Mouse (Mus musculus): ENCODE results near the gene Cers6. TPM values are rescaled to one million over a fixed set of nuclear protein-coding genes. Genes with fewer than 3 reads are reported as not detected.

The Cers6 gene
- total RNA-seq, 2 experiments from 2014 or later: 39.2 to 88.6 TPM

DNA sequence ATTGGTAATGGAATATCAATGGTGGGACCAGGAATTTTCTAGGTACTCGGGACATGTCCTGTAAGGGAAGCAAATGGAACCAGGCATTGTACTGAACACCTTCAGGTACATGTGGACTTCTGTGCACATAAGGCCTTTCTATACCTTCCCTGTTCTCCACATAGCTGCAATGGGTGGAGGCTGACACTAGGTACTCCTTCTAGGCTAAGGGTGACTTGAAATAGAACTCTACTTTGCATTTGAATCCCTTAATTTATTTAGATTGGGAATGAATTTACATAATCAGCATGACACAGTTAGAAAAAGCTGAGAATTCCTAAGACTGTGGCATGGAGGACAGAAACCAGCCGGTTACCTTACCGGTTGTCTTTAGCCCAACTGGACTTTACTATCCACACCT lies 186.6 kb downstream of the Cers6 start:
- ATAC-seq (replicated peaks; ENCODE audit: poor library complexity, severe bottlenecking): no peak

DNA sequence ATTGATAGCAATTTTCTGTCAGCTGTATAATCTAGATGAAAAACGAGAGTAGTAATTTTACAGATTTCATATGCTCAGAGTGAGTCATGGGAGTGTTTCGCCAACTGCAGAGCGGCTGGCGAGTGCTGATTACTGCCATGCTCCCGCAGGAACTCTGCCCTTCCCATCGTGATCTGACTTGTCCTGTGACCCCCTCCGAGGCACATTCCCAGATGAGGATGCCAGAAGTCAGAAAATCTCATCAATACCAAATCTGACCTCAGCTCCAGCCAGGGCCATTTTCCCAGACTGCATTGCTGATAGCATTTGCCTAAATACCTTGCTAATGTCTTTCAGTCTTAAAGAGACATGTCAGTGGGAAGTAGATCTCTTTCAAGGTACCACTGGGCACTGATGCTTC lies 187.9 kb downstream of the Cers6 start:
- no peak for ATAC-seq (replicated peaks; ENCODE audit: poor library complexity, severe bottlenecking)

DNA sequence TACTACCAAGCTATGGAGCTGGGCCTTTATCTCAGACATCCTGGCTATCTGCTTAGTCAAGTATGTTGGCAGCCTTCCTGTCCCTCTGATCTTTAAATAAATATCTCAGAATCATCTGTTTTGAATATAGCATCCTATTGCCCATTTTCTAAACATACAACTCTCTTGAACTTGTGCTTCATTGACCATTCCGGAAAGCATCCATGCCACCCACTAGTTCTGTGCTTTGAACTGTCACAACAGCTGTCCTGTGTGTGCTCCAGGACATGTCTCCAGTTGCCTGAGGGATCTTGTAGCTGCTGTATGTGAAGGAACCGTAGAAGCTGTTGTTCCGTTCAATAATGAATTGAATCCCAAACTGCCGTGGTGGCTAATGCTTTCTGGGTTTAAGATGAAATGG lies 188.9 kb downstream of the Cers6 start:
- ATAC-seq (replicated peaks; ENCODE audit: poor library complexity, severe bottlenecking): no peak

DNA sequence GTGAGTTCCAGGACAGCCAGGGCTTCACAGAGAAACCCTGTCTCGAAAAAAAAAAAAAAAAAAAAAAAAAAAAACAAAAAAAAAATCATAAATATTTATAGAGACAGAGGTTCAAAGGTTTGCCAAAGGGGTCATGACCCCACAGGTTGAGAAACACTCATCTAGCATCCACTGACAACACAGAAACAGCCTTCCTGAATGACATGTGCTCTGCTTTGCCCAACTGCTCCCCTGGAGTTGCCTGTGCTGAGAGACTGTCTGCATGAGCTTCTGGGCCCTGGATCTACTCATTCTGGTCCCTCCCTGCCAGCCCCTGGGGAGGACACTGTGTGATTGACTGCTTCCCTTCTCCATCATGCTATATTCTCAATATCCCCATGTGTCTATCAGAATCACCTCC lies 190.4 kb downstream of the Cers6 start:
- no peak for ATAC-seq (replicated peaks; ENCODE audit: poor library complexity, severe bottlenecking)

DNA sequence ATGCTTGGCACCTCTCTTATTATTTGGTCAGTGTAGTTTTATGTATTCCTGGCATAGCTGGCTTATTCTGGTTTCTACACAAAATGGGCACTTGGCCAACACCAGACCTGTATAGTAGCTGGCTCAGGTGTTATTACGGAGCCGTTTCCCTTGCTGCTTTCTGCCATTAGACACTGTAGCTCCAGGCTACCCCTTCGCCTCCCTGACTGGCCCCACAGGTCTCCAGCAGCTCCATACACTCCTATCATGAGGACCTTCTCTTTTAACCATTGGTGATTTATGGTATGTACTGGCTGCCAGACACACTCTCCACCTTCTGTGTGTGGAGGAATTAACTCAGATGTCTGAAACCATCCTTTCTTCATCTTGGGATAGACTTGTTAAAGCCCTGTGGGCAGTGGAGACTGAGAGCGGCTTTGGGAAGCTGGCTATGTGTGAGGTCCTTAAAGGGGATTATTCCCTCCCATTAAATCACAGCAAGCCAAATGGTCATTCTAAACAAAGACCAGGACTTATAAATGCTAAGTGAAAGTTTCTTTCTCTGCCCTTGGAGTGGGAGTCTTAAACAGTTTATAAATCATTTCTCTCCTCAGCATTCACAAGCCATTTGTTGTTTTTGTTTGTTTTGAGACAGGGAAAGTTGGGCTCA lies 192.1 kb downstream of the Cers6 start:
- no peak for ATAC-seq (replicated peaks; ENCODE audit: poor library complexity, severe bottlenecking)

DNA sequence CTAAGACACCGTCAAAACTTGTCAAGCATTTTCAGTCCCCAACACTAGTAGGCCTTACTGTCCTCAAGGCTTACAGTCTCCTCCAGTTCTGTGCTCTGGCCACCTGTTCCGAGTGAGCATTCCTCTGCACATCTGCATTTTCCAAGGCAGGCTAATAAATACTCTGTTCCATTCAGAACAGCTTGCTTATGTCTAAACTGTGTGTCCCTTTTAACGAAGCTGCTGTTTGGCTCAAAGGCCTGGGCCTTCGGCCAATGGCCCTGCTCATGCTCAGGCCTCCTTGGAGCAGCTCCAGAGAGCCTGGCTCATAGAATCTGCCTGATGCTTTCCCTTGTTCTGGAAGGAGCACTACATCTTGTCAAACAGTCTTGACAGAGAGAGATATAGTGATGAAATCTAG lies 193.0 kb downstream of the Cers6 start:
- ATAC-seq (replicated peaks; ENCODE audit: poor library complexity, severe bottlenecking): no peak; the same call in 1 of the 2 replicates

DNA sequence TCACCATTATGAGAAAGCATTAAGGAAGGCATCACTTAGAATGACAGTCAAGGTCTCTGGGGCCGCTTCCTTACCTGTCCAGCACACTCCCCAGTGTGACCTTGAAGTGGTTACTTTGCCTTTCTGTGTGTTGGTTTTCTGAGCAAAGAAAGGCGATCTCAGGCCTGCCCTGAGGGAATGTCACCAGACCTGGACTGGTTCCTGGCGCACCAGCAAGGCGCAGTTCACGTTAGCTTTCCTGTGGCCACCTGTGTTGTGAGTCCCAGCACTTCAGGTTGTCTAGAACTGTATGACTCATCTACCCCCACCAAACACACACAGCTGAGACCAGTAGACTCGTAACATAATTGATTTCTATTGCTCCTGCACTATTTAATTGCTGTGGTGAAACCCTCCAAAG lies 193.9 kb downstream of the Cers6 start:
- no peak for ATAC-seq (replicated peaks; ENCODE audit: poor library complexity, severe bottlenecking)

DNA sequence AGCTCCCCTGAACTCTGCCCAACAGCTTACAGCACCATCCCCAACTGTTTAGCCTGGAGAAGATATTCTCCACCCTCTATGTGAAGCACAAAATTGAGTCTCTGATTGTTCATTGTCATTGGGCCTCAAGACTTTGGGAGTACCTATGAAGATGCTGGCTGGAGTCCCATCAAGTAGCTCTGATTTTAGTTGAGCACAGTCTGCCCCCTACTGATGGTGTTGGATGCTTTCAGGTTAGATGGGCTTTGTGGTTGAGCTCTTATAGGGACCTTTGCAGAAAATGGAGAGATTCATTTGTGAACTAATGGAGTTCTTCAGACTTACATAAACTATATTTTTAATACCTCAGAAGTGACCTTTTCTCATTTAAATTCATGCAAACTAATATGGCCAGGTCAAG lies 200.1 kb downstream of the Cers6 start:
- peak; percentile 62 for ATAC-seq (replicated peaks; ENCODE audit: poor library complexity, severe bottlenecking)

DNA sequence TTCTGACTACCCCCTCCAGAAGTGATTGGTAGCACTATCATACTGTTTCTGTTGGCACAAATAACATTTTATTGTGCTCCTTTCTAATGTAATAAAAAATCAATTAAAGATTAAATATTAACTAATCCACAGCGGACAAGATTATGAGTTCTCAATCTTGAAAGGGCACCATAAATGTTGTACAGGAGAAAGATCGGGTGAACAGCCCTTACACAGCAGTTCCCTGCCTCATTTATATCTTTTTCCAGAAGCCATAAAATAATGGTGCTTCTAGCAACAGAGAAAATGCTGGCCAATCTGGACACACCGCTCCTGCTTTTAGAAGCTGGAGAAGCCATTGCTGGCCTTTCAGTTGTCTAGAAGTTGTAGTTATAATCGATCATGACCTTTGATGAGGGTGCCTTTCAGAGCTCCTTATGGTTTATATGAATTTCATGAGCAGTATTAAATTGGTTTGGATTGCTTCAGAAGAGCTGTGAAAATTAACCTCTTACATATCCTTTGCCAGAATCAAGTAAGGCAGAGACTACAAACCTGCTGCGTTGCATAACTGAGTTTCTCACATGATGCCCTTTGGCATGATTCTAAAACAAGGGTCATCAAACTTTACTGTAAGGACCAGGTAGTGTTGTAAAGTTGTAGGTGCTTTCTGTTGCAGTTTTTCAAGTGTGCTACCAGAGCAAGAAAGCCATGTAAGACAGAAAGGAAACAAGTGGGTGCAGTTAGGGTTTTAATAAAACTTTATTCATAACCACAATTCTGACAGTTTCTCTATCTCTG lies 200.9 kb downstream of the Cers6 start:
- ATAC-seq (replicated peaks; ENCODE audit: poor library complexity, severe bottlenecking): no peak

DNA sequence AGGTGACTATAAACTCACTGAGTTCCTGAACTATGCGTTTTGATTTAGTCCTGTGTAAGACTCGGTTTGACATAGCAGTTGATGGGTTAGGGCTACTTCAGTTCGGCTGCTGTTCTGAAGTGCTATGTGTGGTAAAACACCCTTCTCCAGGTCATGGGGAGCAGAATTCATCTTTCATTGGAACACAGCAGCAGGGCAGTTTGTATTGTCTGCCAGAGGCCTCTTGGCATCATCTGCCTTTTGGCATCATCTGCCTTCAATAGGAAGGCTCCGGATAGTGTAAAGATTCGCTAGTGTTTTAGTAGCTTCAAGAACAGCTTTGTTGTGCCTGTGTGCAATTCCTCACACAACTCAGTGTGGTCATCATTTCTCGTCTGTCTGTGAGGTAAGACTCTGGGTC lies 203.5 kb downstream of the Cers6 start:
- ATAC-seq (replicated peaks; ENCODE audit: poor library complexity, severe bottlenecking): no peak

DNA sequence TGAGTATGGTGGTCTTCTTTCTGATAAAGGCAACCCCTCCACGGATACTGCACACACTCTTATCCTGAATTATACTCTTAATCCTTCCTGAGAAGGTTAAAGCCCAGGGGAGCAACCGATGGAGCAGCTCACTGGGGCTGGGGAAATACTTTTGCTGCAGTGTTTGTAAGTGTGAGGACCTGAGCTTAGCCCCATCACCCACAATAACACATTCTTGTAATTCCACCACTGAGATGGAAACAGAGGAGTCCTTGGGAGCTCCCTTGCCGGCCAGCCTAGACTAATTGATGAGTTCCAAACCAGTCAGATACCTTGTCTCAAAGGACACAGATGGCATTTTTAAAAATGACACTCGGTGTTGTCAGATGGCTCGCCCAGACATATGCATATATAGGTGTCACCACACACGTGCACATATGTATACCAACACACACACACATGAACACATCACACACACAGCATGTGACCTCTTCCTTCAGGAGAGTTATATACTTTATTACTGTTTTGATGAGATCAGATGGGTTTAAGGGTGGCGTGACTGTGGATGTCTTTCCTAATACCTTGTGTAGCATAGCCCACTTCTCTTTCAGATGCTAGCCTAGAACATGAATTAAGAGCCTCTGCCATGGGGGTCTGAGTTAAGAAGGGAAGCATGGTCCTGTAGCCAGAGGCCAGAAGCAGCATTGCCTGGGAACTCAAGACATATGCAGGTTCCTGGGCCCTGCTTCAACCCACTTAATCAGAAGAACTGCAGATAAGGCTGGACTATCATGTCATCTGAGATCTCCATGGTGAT lies 210.4 kb downstream of the Cers6 start:
- ATAC-seq (replicated peaks; ENCODE audit: poor library complexity, severe bottlenecking): no peak

DNA sequence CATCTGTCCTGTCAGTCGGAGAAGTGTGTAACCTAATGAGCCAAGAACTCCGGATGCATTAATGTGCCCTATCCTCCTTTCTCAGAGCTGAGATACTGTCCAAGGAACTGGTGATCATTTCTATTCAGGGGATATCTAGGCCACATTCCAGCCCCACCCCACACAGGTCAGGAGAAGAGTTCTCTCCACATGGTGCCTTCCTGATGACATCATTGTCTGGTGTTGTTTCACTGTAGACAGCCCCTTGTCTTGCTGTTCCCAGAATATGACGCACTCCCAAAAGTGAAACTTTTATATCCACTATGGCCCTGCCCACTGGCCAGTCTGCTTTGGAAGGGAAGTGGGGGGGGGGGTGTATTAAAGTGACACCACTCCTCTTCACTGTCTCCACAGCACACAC lies 215.9 kb downstream of the Cers6 start:
- no peak; the same call in 1 of the 2 replicates for ATAC-seq (replicated peaks; ENCODE audit: poor library complexity, severe bottlenecking)

DNA sequence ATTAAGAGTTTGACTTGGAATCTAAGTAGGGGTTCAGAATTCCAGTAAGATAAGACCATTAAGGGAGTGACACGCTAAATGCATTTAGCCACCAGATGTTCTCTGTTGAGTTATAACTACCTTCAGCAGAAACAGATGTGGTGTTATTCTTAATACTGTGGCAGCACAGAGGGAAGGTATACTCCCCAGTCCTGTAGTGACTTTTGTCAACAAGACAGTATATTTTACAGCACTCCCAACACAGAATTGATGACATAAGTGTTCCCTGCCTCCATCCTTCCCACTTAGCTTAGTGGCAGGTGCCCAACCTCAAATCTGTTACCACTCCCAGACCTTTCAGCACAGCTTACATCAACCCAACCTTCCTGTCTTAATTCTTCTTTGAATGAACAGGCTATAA lies 219.5 kb downstream of the Cers6 start:
- ATAC-seq (replicated peaks; ENCODE audit: poor library complexity, severe bottlenecking): no peak

DNA sequence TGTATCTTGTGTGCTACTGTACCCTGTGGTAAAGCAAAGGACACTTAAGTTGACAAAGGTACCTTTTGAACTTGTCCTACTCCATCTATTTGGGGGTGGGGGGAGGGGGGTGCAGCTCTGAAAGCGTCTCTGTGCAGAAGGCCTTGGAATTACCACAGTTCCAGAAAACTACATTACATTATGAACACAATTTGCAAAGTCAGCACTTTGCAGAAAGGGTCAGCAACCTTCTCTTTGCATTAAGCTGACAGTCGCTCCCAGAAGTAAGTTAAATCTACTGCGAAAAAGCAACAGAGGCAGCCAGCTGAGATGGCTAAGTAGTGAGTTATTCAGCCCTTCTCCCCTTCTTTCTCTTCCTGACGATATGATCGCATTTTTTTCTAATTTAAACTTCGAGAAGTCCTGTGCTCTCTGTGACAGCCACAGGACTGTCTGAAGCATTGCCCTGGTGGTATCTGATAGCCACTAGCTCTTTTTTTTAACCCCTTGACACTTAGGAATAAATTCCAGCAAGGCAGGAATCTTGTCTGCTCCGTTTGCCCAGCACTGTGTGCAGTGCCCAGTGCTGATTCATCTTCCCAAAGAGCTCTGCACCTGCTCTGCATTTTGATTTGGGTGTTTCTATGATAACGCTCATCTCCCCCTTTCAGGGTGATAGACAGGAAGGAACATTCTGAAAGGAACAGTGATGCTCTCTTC lies 221.4 kb downstream of the Cers6 start:
- no peak for ATAC-seq (replicated peaks; ENCODE audit: poor library complexity, severe bottlenecking)

DNA sequence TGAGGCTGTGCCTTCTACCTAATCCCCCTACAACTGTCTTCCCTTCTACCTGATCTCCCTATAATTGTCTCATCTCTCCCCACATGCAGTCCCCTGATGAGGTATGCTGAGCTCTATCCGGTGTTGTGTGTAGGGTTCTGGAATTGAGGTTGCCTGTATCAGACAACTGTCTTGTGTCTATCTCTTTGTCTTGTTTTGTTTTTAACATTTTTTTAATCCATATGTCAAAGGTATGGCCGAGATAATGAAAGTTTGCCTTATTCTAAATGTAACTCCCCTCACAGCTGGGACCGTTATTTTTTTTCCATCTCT lies 221.9 kb downstream of the Cers6 start:
- no peak for ATAC-seq (replicated peaks; ENCODE audit: poor library complexity, severe bottlenecking)

DNA sequence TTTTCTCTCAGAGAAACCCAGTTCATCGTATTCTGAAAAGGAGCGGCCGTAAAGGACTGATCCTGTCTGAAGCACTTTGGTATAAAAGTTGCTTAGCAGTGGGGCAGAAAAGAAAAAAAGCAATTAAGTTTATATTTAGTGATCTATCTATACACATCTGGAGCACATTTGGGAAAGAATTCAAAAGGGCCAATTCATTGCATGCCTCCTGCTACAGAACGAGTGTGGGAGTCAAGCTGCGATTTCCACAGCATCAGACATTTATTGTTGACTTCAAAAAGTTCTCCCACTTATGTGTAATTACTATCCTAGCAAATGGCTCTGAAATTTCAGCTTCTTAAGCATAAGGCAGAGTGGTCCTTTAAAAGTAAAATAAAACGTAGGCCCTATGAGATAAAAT lies 223.2 kb downstream of the Cers6 start:
- ATAC-seq (replicated peaks; ENCODE audit: poor library complexity, severe bottlenecking): no peak

DNA sequence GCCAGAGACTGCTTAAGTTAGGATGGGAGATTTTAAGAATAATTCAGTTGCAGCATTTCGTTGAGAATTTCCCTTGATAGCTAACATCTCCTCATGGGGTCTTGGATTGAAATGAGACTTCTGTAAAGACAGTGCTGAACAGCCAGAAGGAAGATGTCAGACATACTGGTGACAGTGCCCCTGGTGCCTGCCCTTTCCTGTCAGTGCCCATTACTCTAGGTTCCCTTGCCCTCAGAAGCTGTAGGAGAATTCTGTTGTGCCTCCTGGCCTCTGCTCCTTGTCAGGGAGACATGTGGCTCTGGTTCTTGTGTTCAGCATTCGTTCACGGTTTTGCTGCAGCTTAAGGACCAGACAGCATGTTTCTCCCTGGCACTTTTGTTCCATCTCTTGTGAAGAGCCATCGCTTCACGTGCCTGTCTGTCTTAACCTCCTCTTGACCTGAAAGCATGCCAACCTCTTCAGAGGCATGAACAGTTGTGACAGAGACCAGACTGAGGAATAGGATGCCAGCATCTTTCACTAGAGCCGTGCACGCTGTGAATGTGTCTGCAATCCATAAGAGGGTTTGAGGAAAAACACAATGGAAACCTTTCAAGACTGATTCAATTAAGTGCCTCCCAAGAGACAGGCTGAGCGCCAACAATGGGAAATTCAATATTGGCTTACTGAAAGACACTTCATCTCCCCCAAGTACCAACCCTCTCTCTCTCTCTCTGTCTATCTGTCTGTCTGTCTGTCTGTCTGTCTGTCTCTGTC lies 225.4 kb downstream of the Cers6 start:
- ATAC-seq (replicated peaks; ENCODE audit: poor library complexity, severe bottlenecking): no peak

DNA sequence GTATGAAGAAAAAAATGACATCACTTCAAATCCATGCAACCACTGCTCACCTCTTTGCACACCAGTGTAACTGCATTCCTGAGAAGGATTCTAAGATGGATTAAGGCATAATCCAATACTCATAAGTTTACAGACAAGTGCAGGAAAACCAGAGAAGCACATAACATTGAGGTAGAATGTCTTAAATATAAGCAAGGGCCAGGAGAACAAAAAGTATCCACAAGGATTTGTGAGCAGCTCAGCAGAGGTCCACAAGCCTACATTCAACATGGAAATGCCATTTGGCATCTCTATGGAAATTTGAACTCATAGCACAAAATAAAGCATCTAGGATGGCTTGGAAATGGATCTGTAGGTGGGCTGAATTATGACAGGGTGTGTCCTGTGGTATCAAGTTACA lies 234.6 kb downstream of the Cers6 start:
- ATAC-seq (replicated peaks; ENCODE audit: poor library complexity, severe bottlenecking): no peak

DNA sequence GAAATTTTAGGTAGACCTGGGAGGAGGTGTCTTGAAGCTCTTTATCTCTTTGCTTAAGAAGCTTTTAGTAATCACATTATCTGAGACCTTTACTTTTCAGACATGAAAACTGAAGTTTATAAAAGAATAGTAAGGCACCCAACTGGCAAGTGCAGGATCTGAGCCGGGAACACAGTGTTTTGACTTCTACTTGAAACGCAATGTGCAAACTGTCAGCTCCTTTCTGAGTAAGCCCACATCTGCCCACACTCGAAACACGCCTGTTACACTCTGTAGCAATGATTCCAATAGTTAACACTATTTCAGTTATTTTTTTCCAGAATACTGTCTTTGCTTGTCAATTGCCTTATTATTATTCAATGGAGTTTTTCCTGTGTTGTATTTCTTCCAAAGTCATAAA lies 235.6 kb downstream of the Cers6 start:
- no peak for ATAC-seq (replicated peaks; ENCODE audit: poor library complexity, severe bottlenecking)

DNA sequence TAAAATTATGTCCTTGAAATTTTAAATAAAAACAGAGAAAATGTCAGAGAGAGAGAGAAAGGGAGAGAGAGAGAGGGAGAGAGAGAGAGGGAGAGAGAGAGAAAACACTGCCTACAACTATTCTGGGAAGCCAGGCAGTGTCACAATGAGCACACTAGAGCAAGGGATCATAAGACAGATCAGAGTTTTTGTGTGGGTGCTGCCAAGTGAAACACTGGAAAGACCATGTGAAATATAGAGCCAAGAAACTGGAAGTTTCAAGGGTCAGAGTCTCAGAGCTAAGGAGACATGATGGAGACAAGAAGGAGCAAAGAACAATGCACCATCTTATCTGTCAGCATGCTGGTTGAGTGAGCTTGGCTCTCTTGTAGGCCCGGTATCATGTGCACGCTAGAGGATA lies 236.3 kb downstream of the Cers6 start:
- no peak for ATAC-seq (replicated peaks; ENCODE audit: poor library complexity, severe bottlenecking)
